Mouse (Mus musculus): ENCODE results near the gene Gria4.
A peak's percentile ranks its signal among the peaks of the same experiment; 100 is the strongest.
"Not testable (repeated sequence)": the region's sequence is repeated elsewhere in the genome, so short reads cannot be mapped to it uniquely, and the experiment has no call there.

Gene Gria4

GRCm38 (mm10) chr9:4573596-4573995, 222.4 kb downstream of the Gria4 start:
- DNase-seq (ENCODE audit: low read depth): no peak

- DNase-seq (ENCODE audit: low read depth): no peak
These were observed 240.5 kb downstream of the Gria4 start for GRCm38 (mm10) chr9:4555415-4555959.

GRCm38 (mm10) chr9:4539218-4539617, 256.8 kb downstream of the Gria4 start:
- no peak for DNase-seq (ENCODE audit: low read depth)

GRCm38 (mm10) chr9:4536514-4537150, 259.4 kb downstream of the Gria4 start:
- DNase-seq (ENCODE audit: low read depth): peak; percentile 51

GRCm38 (mm10) chr9:4514563-4514885, 281.5 kb downstream of the Gria4 start:
- DNase-seq (ENCODE audit: low read depth): no peak

GRCm38 (mm10) chr9:4513796-4514562, 282.1 kb downstream of the Gria4 start:
- no peak for DNase-seq (ENCODE audit: low read depth)

- no peak for DNase-seq (ENCODE audit: low read depth)
These were observed 289.9 kb downstream of the Gria4 start for GRCm38 (mm10) chr9:4506086-4506485.

GRCm38 (mm10) chr9:4505087-4505486, 290.9 kb downstream of the Gria4 start:
- no peak for DNase-seq (ENCODE audit: low read depth)

GRCm38 (mm10) chr9:4486428-4486827, 309.6 kb downstream of the Gria4 start:
- no peak for DNase-seq (ENCODE audit: low read depth)

GRCm38 (mm10) chr9:4484502-4484901, 311.5 kb downstream of the Gria4 start:
- no peak for DNase-seq (ENCODE audit: low read depth)

GRCm38 (mm10) chr9:4470791-4471190, 325.2 kb downstream of the Gria4 start:
- DNase-seq (ENCODE audit: low read depth): no peak

- no peak for DNase-seq (ENCODE audit: low read depth)
These were observed 336.5 kb downstream of the Gria4 start for GRCm38 (mm10) chr9:4459456-4460070.

GRCm38 (mm10) chr9:4458193-4458592, 337.8 kb downstream of the Gria4 start:
- DNase-seq (ENCODE audit: low read depth): no peak

- no peak for DNase-seq (ENCODE audit: low read depth)
These were observed 338.4 kb downstream of the Gria4 start for GRCm38 (mm10) chr9:4457644-4458043.

GRCm38 (mm10) chr9:4442908-4443307, 353.1 kb downstream of the Gria4 start:
- peak; percentile 68 for DNase-seq (ENCODE audit: low read depth)

- DNase-seq (ENCODE audit: low read depth): not testable (repeated sequence)
These were observed 395.2 kb downstream of the Gria4 start for GRCm38 (mm10) chr9:4400801-4401200.

GRCm38 (mm10) chr9:4376640-4377120, 419.4 kb downstream of the Gria4 start:
- DNase-seq (ENCODE audit: low read depth): peak; percentile 48

- DNase-seq (ENCODE audit: low read depth): peak; percentile 97
These were observed 420.0 kb downstream of the Gria4 start, which contains the start of gene Msantd4 for GRCm38 (mm10) chr9:4375828-4376639. Msantd4 (plus strand) TSS chr9:4376562.

Measured in NIH3T3 (cell line).